Mouse (Mus musculus) lung, adult 2 months (tissue): ENCODE data around the gene Gpr137.

Source experiments
- CTCF ChIP-seq: fragments of 200-500 bp; IDR thresholded peaks from 2 replicates; pipeline ENCODE4 v1.5.1; 2011; ENCODE audit warnings: mild to moderate bottlenecking, low read length, control low read depth; ENCODE audit not compliant: insufficient read depth
- POLR2A ChIP-seq: fragments of 200-500 bp; IDR thresholded peaks from 2 replicates; pipeline ENCODE4 v1.6.1; 2011; ENCODE audit warnings: low read depth, mild to moderate bottlenecking, control low read depth, low read length, borderline replicate concordance; ENCODE audit errors: extremely low read depth

DNA sequence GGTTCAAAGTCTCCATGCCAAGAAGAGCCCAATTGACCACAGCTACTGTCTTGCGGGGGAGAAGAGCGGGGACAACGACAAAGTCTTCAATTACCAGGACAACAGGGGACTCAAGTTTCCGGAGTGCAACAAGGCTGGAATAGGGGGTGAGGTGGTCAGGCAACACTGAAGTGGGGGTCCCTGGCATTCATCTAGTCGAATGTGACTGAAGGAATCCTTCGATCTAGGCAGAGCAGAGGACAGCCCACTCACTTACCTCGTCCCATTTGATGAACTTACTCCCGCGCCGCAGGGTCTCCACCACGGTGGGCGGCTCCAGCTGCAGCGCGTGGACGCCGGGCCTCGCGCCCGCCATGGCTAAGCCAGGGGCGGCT lies 27.0 kb upstream of the Gpr137 start:
- TF ChIP-seq POLR2A (no peak), CTCF (no peak)
